Mouse (Mus musculus) lung, postnatal 0 days (tissue): ENCODE measurements around the gene Mad1l1.

Experiments used
- CTCF ChIP-seq: IDR thresholded peaks from 2 replicates; pipeline ENCODE4 v1.5.1; 2016; ENCODE audit warnings: antibody characterized with exemption, mild to moderate bottlenecking
- EP300 ChIP-seq: IDR thresholded peaks from 2 replicates; pipeline ENCODE4 v1.6.1; 2016; ENCODE audit warnings: antibody characterized with exemption, mild to moderate bottlenecking, control low read depth

DNA sequence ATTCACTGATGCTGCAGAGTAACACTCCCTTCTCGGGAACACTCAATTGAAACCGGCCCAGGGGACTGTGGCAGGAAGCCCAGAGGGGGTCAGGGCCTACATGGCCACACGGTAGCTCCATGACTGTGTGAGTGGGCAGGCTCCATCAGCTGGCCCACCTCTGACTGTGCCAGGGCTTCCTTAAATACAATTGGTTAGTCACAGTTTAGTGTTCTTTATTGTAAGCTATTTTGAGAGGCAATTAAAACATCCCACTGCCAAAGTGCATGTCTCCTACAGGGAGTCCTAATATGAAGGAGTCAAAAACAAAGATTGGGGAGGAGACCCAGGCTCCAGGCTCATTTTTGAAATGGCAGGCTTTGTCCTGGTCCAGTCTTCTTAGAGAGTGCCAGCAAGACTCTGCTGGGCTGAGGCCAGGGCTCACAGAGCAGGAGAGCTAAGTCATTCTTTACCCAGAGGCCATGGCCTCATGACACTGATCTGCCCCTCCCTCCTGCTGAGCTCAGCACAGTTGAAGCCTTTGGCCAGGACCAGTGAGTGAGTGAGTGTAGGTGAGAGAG is 297.3 kb downstream of the Mad1l1 start:
- TF ChIP-seq CTCF: no peak
- TF ChIP-seq EP300: no peak
